Mouse (Mus musculus) lung, postnatal 10 days (tissue): Measurements from ENCODE around the gene Kif24.

Experiments used
- DNase-seq: peaks from one replicate; pipeline ENCODE4 v3.0.0; 2021

Gene Kif24

GRCm38 (mm10) chr4:41340912-41341550 is 123.7 kb downstream of the Kif24 start:
- no peak for DNase-seq
